Mouse (Mus musculus): ENCODE data around the gene Wdpcp. TPM values are rescaled to one million over a fixed set of nuclear protein-coding genes. Genes with fewer than 3 reads are reported as not detected.

Wdpcp gene
- polyA plus RNA-seq, 1 experiment, result 7.6 TPM

GRCm38 (mm10) chr11:21545951-21546350 is 26.1 kb upstream of the Wdpcp start:
- DNase-seq, result no peak
- peaks cover 9% of the 10 kb centered on the region for H3K4me1 ChIP-seq (ENCODE audit: control insufficient read depth, insufficient read depth, low read length)
- no peak overlapping the region for H3K4me3 ChIP-seq (ENCODE audit: insufficient read depth, low read depth, low read length)
- no peaks in the 10 kb centered on the region for H3K27me3 ChIP-seq (replicated peaks; ENCODE audit: control insufficient read depth, insufficient read depth, low read length)
- H3K27ac ChIP-seq (ENCODE audit: insufficient read depth, low read depth, low read length), result no peak overlapping the region
- no peaks in the 10 kb centered on the region for H3K36me3 ChIP-seq (ENCODE audit: control insufficient read depth, insufficient read depth, low read length)
- TF ChIP-seq CTCF (conservative IDR thresholded peaks at IDR 0.05; ENCODE audit: insufficient read depth, insufficient read length, low read depth, low read length), result no peak
- TF ChIP-seq POLR2A (IDR thresholded peaks at IDR 0.05; ENCODE audit: low read depth, low read length), result no peak

GRCm38 (mm10) chr11:21546671-21547070 is 25.4 kb upstream of the Wdpcp start:
- Histone ChIP-seq H3K4me3 (ENCODE audit: insufficient read depth, low read depth, low read length) (no peak overlapping the region), H3K27ac (ENCODE audit: insufficient read depth, low read depth, low read length) (no peak overlapping the region), H3K4me1 (ENCODE audit: control insufficient read depth, insufficient read depth, low read length) (peaks cover 11% of the 10 kb centered on the region), H3K27me3 (replicated peaks; ENCODE audit: control insufficient read depth, insufficient read depth, low read length) (no peaks in the 10 kb centered on the region), H3K36me3 (ENCODE audit: control insufficient read depth, insufficient read depth, low read length) (no peaks in the 10 kb centered on the region)
- 45% methylated on average over 1 of the region's 1 CpGs for WGBS
- TF ChIP-seq CTCF (conservative IDR thresholded peaks at IDR 0.05; ENCODE audit: insufficient read depth, insufficient read length, low read depth, low read length) (no peak), POLR2A (IDR thresholded peaks at IDR 0.05; ENCODE audit: low read depth, low read length) (no peak)
- DNase-seq, result no peak

- Histone ChIP-seq H3K27me3 (replicated peaks; ENCODE audit: control insufficient read depth, insufficient read depth, low read length) (no peaks in the 10 kb centered on the region), H3K36me3 (ENCODE audit: control insufficient read depth, insufficient read depth, low read length) (no peaks in the 10 kb centered on the region), H3K4me1 (ENCODE audit: control insufficient read depth, insufficient read depth, low read length) (peaks cover 13% of the 10 kb centered on the region), H3K4me3 (ENCODE audit: insufficient read depth, low read depth, low read length) (no peak overlapping the region), H3K27ac (ENCODE audit: insufficient read depth, low read depth, low read length) (no peak overlapping the region)
- TF ChIP-seq POLR2A (IDR thresholded peaks at IDR 0.05; ENCODE audit: low read depth, low read length), result no peak
- DNase-seq, result no peak
These were observed 24.5 kb upstream of the Wdpcp start for GRCm38 (mm10) chr11:21547518-21547917.

GRCm38 (mm10) chr11:21549052-21549451 is 23.0 kb upstream of the Wdpcp start:
- no peak for DNase-seq
- 84% methylated on average over 2 of the region's 2 CpGs for WGBS
- no peak overlapping the region for H3K27ac ChIP-seq (ENCODE audit: insufficient read depth, low read depth, low read length)

GRCm38 (mm10) chr11:21549754-21550153 is 22.3 kb upstream of the Wdpcp start:
- WGBS, result 23% methylated on average over 4 of the region's 4 CpGs
- Histone ChIP-seq H3K27me3 (replicated peaks; ENCODE audit: control insufficient read depth, insufficient read depth, low read length) (no peaks in the 10 kb centered on the region), H3K4me1 (ENCODE audit: control insufficient read depth, insufficient read depth, low read length) (peaks cover 13% of the 10 kb centered on the region), H3K27ac (ENCODE audit: insufficient read depth, low read depth, low read length) (no peak overlapping the region; the same call in 1 of the 2 replicates), H3K4me3 (ENCODE audit: insufficient read depth, low read depth, low read length) (no peak overlapping the region), H3K36me3 (ENCODE audit: control insufficient read depth, insufficient read depth, low read length) (no peaks in the 10 kb centered on the region)
- DNase-seq, result peak; percentile 89
- TF ChIP-seq POLR2A (IDR thresholded peaks at IDR 0.05; ENCODE audit: low read depth, low read length) (no peak), CTCF (conservative IDR thresholded peaks at IDR 0.05; ENCODE audit: insufficient read depth, insufficient read length, low read depth, low read length) (no peak)

More at GRCm38 (mm10) chr11:21549052-21549451, 23.0 kb upstream of the Wdpcp start:
- Histone ChIP-seq H3K27me3 (replicated peaks; ENCODE audit: control insufficient read depth, insufficient read depth, low read length) (no peaks in the 10 kb centered on the region), H3K36me3 (ENCODE audit: control insufficient read depth, insufficient read depth, low read length) (no peaks in the 10 kb centered on the region), H3K4me1 (ENCODE audit: control insufficient read depth, insufficient read depth, low read length) (peaks cover 13% of the 10 kb centered on the region), H3K4me3 (ENCODE audit: insufficient read depth, low read depth, low read length) (no peak overlapping the region)
- TF ChIP-seq CTCF (conservative IDR thresholded peaks at IDR 0.05; ENCODE audit: insufficient read depth, insufficient read length, low read depth, low read length), result no peak
- no peak for TF ChIP-seq POLR2A (IDR thresholded peaks at IDR 0.05; ENCODE audit: low read depth, low read length)

- Histone ChIP-seq H3K27ac (ENCODE audit: insufficient read depth, low read depth, low read length) (peak overlapping the region; percentile 93), H3K4me1 (ENCODE audit: control insufficient read depth, insufficient read depth, low read length) (peaks cover 13% of the 10 kb centered on the region), H3K36me3 (ENCODE audit: control insufficient read depth, insufficient read depth, low read length) (no peaks in the 10 kb centered on the region), H3K27me3 (replicated peaks; ENCODE audit: control insufficient read depth, insufficient read depth, low read length) (no peaks in the 10 kb centered on the region), H3K4me3 (ENCODE audit: insufficient read depth, low read depth, low read length) (no peak overlapping the region)
- TF ChIP-seq CTCF (conservative IDR thresholded peaks at IDR 0.05; ENCODE audit: insufficient read depth, insufficient read length, low read depth, low read length), result no peak
- TF ChIP-seq POLR2A (IDR thresholded peaks at IDR 0.05; ENCODE audit: low read depth, low read length), result no peak
- DNase-seq, result no peak
- 68% methylated on average over 12 of the region's 12 CpGs for WGBS
These were observed 21.5 kb upstream of the Wdpcp start for GRCm38 (mm10) chr11:21550222-21551173.

- H3K27ac ChIP-seq (ENCODE audit: insufficient read depth, low read depth, low read length), result no peak overlapping the region
- 54% methylated on average over 3 of the region's 3 CpGs for WGBS
- H3K4me1 ChIP-seq (ENCODE audit: control insufficient read depth, insufficient read depth, low read length), result peaks cover 13% of the 10 kb centered on the region
- no peak for TF ChIP-seq CTCF (conservative IDR thresholded peaks at IDR 0.05; ENCODE audit: insufficient read depth, insufficient read length, low read depth, low read length)
- no peak for TF ChIP-seq POLR2A (IDR thresholded peaks at IDR 0.05; ENCODE audit: low read depth, low read length)
- DNase-seq, result no peak
- H3K27me3 ChIP-seq (replicated peaks; ENCODE audit: control insufficient read depth, insufficient read depth, low read length), result no peaks in the 10 kb centered on the region
- H3K36me3 ChIP-seq (ENCODE audit: control insufficient read depth, insufficient read depth, low read length), result peaks cover 2% of the 10 kb centered on the region; the same call in 1 of the 2 replicates
- no peak overlapping the region for H3K4me3 ChIP-seq (ENCODE audit: insufficient read depth, low read depth, low read length)
These were observed 20.0 kb upstream of the Wdpcp start for GRCm38 (mm10) chr11:21552049-21552448.
